Mouse (Mus musculus) forebrain, embryonic 11.5 days (tissue): ENCODE data around the gene Gtf2ird2. TPM values are rescaled to one million over a fixed set of nuclear protein-coding genes. Genes with fewer than 3 reads are reported as not detected.

ENCODE experiments used
- ATAC-seq: fragments of 200-750 bp; cut with Nextera tagmentation; replicated peaks from 2 replicates; pipeline ENCODE4 v1.8.0; 2017; ENCODE audit warnings: moderate TSS enrichment; ENCODE audit not compliant: low FRiP score
- DNase-seq: peaks from one replicate; pipeline ENCODE4 v3.0.0-alpha.2; 2017; ENCODE audit warnings: low spot score
- H3K27ac ChIP-seq: fragments of 300-500 bp; sonication (generic); 2 replicates; pipeline ENCODE4 v1.5.1; 2014; ENCODE audit warnings: low read depth, low read length
- H3K27me3 ChIP-seq: fragments of 300-500 bp; sonication (generic); 2 replicates; pipeline ENCODE4 v1.6.1; 2014; ENCODE audit warnings: mild to moderate bottlenecking, low read length, mixed read lengths; ENCODE audit not compliant: control insufficient read depth, insufficient read depth
- H3K36me3 ChIP-seq: fragments of 300-500 bp; sonication (generic); 2 replicates; pipeline ENCODE4 v1.6.1; 2014; ENCODE audit warnings: mild to moderate bottlenecking, low read length, moderate library complexity, mixed read lengths; ENCODE audit not compliant: control insufficient read depth, insufficient read depth
- H3K4me1 ChIP-seq: fragments of 300-500 bp; sonication (generic); replicated peaks from 2 replicates; pipeline ENCODE4 v1.6.1; 2014; ENCODE audit warnings: low read length, mixed read lengths; ENCODE audit not compliant: control insufficient read depth, insufficient read depth
- H3K4me2 ChIP-seq: fragments of 300-500 bp; sonication (generic); 2 replicates; pipeline ENCODE4 v1.6.1; 2014; ENCODE audit warnings: low read depth, mild to moderate bottlenecking, low read length, moderate library complexity, mixed read lengths; ENCODE audit not compliant: severe bottlenecking
- H3K4me3 ChIP-seq: fragments of 300-500 bp; sonication (generic); 2 replicates; pipeline ENCODE4 v1.5.1; 2014; ENCODE audit warnings: low read depth, low read length
- H3K9ac ChIP-seq: fragments of 300-500 bp; sonication (generic); 2 replicates; pipeline ENCODE4 v1.6.1; 2014; ENCODE audit warnings: low read length
- H3K9me3 ChIP-seq: fragments of 300-500 bp; sonication (generic); 2 replicates; pipeline ENCODE4 v1.6.1; 2016; ENCODE audit warnings: low read length, mixed read lengths; ENCODE audit not compliant: control insufficient read depth
- WGBS: fragments of 180-500 bp; shearing (Covaris S2); extraction: QIAGEN DNeasy Blood & Tissue Kit; methylation state at CpG from one replicate; pipeline ENCODE4 v1.1.7; 2014; 5-methylcytosine and 5-hydroxymethylcytosine counted together
- polyA plus RNA-seq: library from polyadenylated mRNA; unstranded; fragments of >200 nt; fragmentation: Nextera tagmentation; extraction: Ambion mirVana; gene quantifications from 2 replicates; pipeline ENCODE4 v1.2.1, GENCODE M21; 2014

Gtf2ird2 gene
- polyA plus RNA-seq: 8.4 and 9.8 TPM in 2 replicates

- Histone ChIP-seq H3K36me3 (no peaks in the 10 kb centered on the region), H3K27ac (peak within 1 kb of the TSS; percentile 88), H3K4me3 (peak within 1 kb of the TSS; percentile 79), H3K9ac (peak within 1 kb of the TSS; percentile 93), H3K27me3 (no peaks in the 10 kb centered on the region), H3K4me2 (peak within 1 kb of the TSS; percentile 68), H3K4me1 (peaks cover 7% of the 10 kb centered on the region), H3K9me3 (0 out of 2 replicates have a peak, but pooled peaks cover 3% of the 10 kb centered on the region)
- WGBS: under 1% methylated on average over 87 of the region's 92 CpGs
- ATAC-seq: peak; percentile 93
- peak; percentile 99 for DNase-seq
Observed at GRCm38 (mm10) chr5:134183880-134184808, at the start of gene Gtf2ird2. TSS of gene Gtf2ird2 (plus strand) at chr5:134184019.

- Histone ChIP-seq H3K9ac (no peak overlapping the region), H3K36me3 (no peaks in the 10 kb centered on the region; the same call in 1 of the 2 replicates), H3K4me1 (peaks cover 6% of the 10 kb centered on the region), H3K4me3 (no peak overlapping the region), H3K27me3 (no peaks in the 10 kb centered on the region), H3K4me2 (no peak overlapping the region), H3K9me3 (no peaks in the 10 kb centered on the region; the same call in 1 of the 2 replicates), H3K27ac (no peak overlapping the region)
- DNase-seq: no peak
- 93% methylated on average over 12 of the region's 12 CpGs for WGBS
- no peak for ATAC-seq
Observed at GRCm38 (mm10) chr5:134136022-134136421, 47.8 kb upstream of the Gtf2ird2 start.

- no peaks in the 10 kb centered on the region for H3K4me1 ChIP-seq
- H3K9ac ChIP-seq: no peak overlapping the region
- ATAC-seq: no peak
- no peak overlapping the region for H3K4me3 ChIP-seq
- H3K9me3 ChIP-seq: no peaks in the 10 kb centered on the region; the same call in 1 of the 2 replicates
- no peak overlapping the region for H3K4me2 ChIP-seq
- H3K27me3 ChIP-seq: no peaks in the 10 kb centered on the region
- H3K36me3 ChIP-seq: no peaks in the 10 kb centered on the region; the same call in 1 of the 2 replicates
- no peak for DNase-seq
- WGBS: 88% methylated on average over 5 of the region's 5 CpGs
- H3K27ac ChIP-seq: no peak overlapping the region
Observed at GRCm38 (mm10) chr5:134137933-134138332, 45.9 kb upstream of the Gtf2ird2 start.

- Histone ChIP-seq H3K4me3 (no peak overlapping the region), H3K9ac (no peak overlapping the region), H3K4me1 (no peaks in the 10 kb centered on the region), H3K27me3 (no peaks in the 10 kb centered on the region), H3K4me2 (no peak overlapping the region), H3K27ac (no peak overlapping the region), H3K9me3 (no peaks in the 10 kb centered on the region), H3K36me3 (no peaks in the 10 kb centered on the region; the same call in 1 of the 2 replicates)
- WGBS: 84% methylated on average over 6 of the region's 6 CpGs
- DNase-seq (no peak), ATAC-seq (no peak)
Observed at GRCm38 (mm10) chr5:134139429-134139828, 44.4 kb upstream of the Gtf2ird2 start.

GRCm38 (mm10) chr5:134141236-134141635 is 42.6 kb upstream of the Gtf2ird2 start:
- ATAC-seq: no peak
- H3K9me3 ChIP-seq: no peaks in the 10 kb centered on the region
- H3K27me3 ChIP-seq: no peaks in the 10 kb centered on the region
- no peak overlapping the region for H3K4me3 ChIP-seq
- no peak overlapping the region for H3K9ac ChIP-seq
- no peaks in the 10 kb centered on the region for H3K4me1 ChIP-seq
- no peak overlapping the region for H3K4me2 ChIP-seq
- H3K36me3 ChIP-seq: no peaks in the 10 kb centered on the region; the same call in 1 of the 2 replicates
- WGBS: 78% methylated on average over 7 of the region's 7 CpGs
- no peak overlapping the region for H3K27ac ChIP-seq
- DNase-seq: no peak

- H3K36me3 ChIP-seq: no peaks in the 10 kb centered on the region; the same call in 1 of the 2 replicates
- no peak overlapping the region for H3K27ac ChIP-seq
- no peak overlapping the region for H3K4me2 ChIP-seq
- H3K27me3 ChIP-seq: no peaks in the 10 kb centered on the region
- WGBS: 85% methylated on average over 11 of the region's 11 CpGs
- no peaks in the 10 kb centered on the region for H3K9me3 ChIP-seq
- DNase-seq (no peak), ATAC-seq (no peak)
- H3K4me3 ChIP-seq: no peak overlapping the region
- no peaks in the 10 kb centered on the region for H3K4me1 ChIP-seq
- H3K9ac ChIP-seq: no peak overlapping the region
Observed at GRCm38 (mm10) chr5:134142381-134142780, 41.4 kb upstream of the Gtf2ird2 start.

- Histone ChIP-seq H3K27ac (no peak overlapping the region), H3K4me2 (no peak overlapping the region), H3K9ac (no peak overlapping the region), H3K9me3 (no peaks in the 10 kb centered on the region), H3K36me3 (no peaks in the 10 kb centered on the region; the same call in 1 of the 2 replicates), H3K4me3 (no peak overlapping the region), H3K27me3 (no peaks in the 10 kb centered on the region), H3K4me1 (no peaks in the 10 kb centered on the region)
- DNase-seq (no peak), ATAC-seq (no peak)
- WGBS: 93% methylated on average over 8 of the region's 8 CpGs
Observed at GRCm38 (mm10) chr5:134144986-134145385, 38.8 kb upstream of the Gtf2ird2 start.

GRCm38 (mm10) chr5:134147194-134147753 is 36.5 kb upstream of the Gtf2ird2 start:
- Histone ChIP-seq H3K4me2 (no peak overlapping the region), H3K4me1 (no peaks in the 10 kb centered on the region), H3K27me3 (no peaks in the 10 kb centered on the region), H3K36me3 (no peaks in the 10 kb centered on the region; the same call in 1 of the 2 replicates), H3K9ac (no peak overlapping the region), H3K9me3 (no peaks in the 10 kb centered on the region), H3K4me3 (no peak overlapping the region), H3K27ac (no peak overlapping the region)
- DNase-seq: no peak
- ATAC-seq: no peak
- WGBS: 93% methylated on average over 10 of the region's 10 CpGs
